Mouse (Mus musculus): ENCODE measurements around the gene 4933411K16Rik.

GRCm38 (mm10) chr19:42017399-42018247 lies 34.4 kb upstream of the 4933411K16Rik start:
- peak; percentile 54; the same call in 1 of the 2 replicates for TF ChIP-seq POLR2A (IDR thresholded peaks at IDR 0.05; ENCODE audit: low read depth, low read length)
- no peak for TF ChIP-seq CTCF (IDR thresholded peaks at IDR 0.05; ENCODE audit: borderline replicate concordance, insufficient read depth, low read length)

Measured in embryonic fibroblast, embryonic 13.5 days (primary cell).